Mouse (Mus musculus): ENCODE measurements around the gene A830005F24Rik.

GRCm38 (mm10) chr13:48546330-48546917 lies 33.1 kb downstream of the A830005F24Rik start:
- TF ChIP-seq CTCF (IDR thresholded peaks at IDR 0.05; ENCODE audit: low read depth): peak; percentile 37
- TF ChIP-seq EP300 (optimal IDR thresholded peaks at IDR 0.05): no peak

Measured in stomach, postnatal 0 days (tissue).